Mouse (Mus musculus) liver, embryonic 14.5 days (tissue): Measurements from ENCODE around the gene Pkdcc. TPM values are rescaled to one million over a fixed set of nuclear protein-coding genes. Genes with fewer than 3 reads are reported as not detected.

Experiments
- ATAC-seq: fragments of 200-750 bp; cut with Nextera tagmentation; 2 replicates; pipeline ENCODE4 v1.8.0; 2017; ENCODE audit warnings: moderate number of reproducible peaks, mild to moderate bottlenecking, moderate library complexity; ENCODE audit not compliant: insufficient read depth
- DNase-seq, 3 experiments: peaks; one replicate each; pipeline ENCODE4 v3.0.0-alpha.2; 2012 to 2013; ENCODE audit warnings: low read depth in 3 of 3, low spot score in 3 of 3
- H3K27ac ChIP-seq: fragments of 300-500 bp; sonication (generic); 2 replicates; pipeline ENCODE4 v1.5.1; 2014; ENCODE audit warnings: moderate library complexity, mild to moderate bottlenecking, control low read depth, inconsistent platforms
- H3K27me3 ChIP-seq: fragments of 300-500 bp; sonication (generic); 2 replicates; pipeline ENCODE4 v1.6.1; 2014; ENCODE audit warnings: mild to moderate bottlenecking, low read length, moderate library complexity; ENCODE audit not compliant: control insufficient read depth, insufficient read depth
- H3K36me3 ChIP-seq: fragments of 300-500 bp; sonication (generic); replicated peaks from 2 replicates; pipeline ENCODE4 v1.6.1; 2014; ENCODE audit warnings: low read depth; ENCODE audit not compliant: control insufficient read depth, insufficient read depth
- H3K4me1 ChIP-seq, 2 experiments: fragments of 200-500 bp in 1 of 2; fragments of 300-500 bp in 1 of 2; sonication (generic) in 1 of 2; replicated peaks; 2 replicates each; pipeline ENCODE4 v1.6.1; 2012 to 2014; ENCODE audit warnings: antibody characterized with exemption in 1 of 2, inconsistent platforms in 1 of 2, low read length in 1 of 2; ENCODE audit not compliant: control insufficient read depth in 2 of 2, insufficient read depth in 2 of 2
- H3K4me2 ChIP-seq: fragments of 300-500 bp; sonication (generic); 2 replicates; pipeline ENCODE4 v1.6.1; 2014; ENCODE audit warnings: low read depth, mild to moderate bottlenecking, control low read depth, moderate library complexity
- H3K4me3 ChIP-seq, 2 experiments: fragments of 200-500 bp in 1 of 2; fragments of 300-500 bp in 1 of 2; sonication (generic) in 1 of 2; 2 replicates each; pipeline ENCODE4 v1.5.1; 2012 to 2014; ENCODE audit warnings: low read depth in 2 of 2, low read length in 2 of 2, mild to moderate bottlenecking in 2 of 2, control low read depth in 1 of 2, inconsistent platforms in 1 of 2, moderate library complexity in 1 of 2; ENCODE audit not compliant: insufficient read depth in 1 of 2
- H3K9ac ChIP-seq: fragments of 300-500 bp; sonication (generic); replicated peaks from 2 replicates; pipeline ENCODE4 v1.6.1; 2014; ENCODE audit warnings: mild to moderate bottlenecking, control low read depth, moderate library complexity
- H3K9me3 ChIP-seq: fragments of 300-500 bp; sonication (generic); 2 replicates; pipeline ENCODE4 v1.6.1; 2016; ENCODE audit warnings: low read length, mixed read lengths; ENCODE audit not compliant: control insufficient read depth
- CTCF ChIP-seq: IDR thresholded peaks from 2 replicates; pipeline ENCODE4 v1.5.1; 2016; ENCODE audit warnings: antibody characterized with exemption, low read depth, control low read depth
- EP300 ChIP-seq: IDR thresholded peaks from 2 replicates; pipeline ENCODE4 v1.6.1; 2016; ENCODE audit warnings: antibody characterized with exemption, low read depth
- WGBS: fragments of 180-500 bp; shearing (Covaris S2); extraction: QIAGEN DNeasy Blood & Tissue Kit; methylation state at CpG from one replicate; pipeline ENCODE4 v1.1.7; 2014; ENCODE audit not compliant: insufficient replicate concordance; 5-methylcytosine and 5-hydroxymethylcytosine counted together
- polyA plus RNA-seq, 2 experiments: library from polyadenylated mRNA; depleted of rRNA in 1 of 2; stranded (reverse) in 1 of 2; unstranded in 1 of 2; fragments of >200 nt; fragmentation: Nextera tagmentation in 1 of 2; extraction: Ambion mirVana in 1 of 2; gene quantifications; 2 replicates each; pipeline versions ENCODE4 v1.2.1 to v1.2.3; 2012 to 2014

Gene Pkdcc
- polyA plus RNA-seq, 2 experiments: 2.3 to 14.7 TPM

GRCm38 (mm10) chr17:83220954-83221538, 6.0 kb downstream of the Pkdcc start:
- no peak for TF ChIP-seq EP300
- TF ChIP-seq CTCF: no peak

DNA sequence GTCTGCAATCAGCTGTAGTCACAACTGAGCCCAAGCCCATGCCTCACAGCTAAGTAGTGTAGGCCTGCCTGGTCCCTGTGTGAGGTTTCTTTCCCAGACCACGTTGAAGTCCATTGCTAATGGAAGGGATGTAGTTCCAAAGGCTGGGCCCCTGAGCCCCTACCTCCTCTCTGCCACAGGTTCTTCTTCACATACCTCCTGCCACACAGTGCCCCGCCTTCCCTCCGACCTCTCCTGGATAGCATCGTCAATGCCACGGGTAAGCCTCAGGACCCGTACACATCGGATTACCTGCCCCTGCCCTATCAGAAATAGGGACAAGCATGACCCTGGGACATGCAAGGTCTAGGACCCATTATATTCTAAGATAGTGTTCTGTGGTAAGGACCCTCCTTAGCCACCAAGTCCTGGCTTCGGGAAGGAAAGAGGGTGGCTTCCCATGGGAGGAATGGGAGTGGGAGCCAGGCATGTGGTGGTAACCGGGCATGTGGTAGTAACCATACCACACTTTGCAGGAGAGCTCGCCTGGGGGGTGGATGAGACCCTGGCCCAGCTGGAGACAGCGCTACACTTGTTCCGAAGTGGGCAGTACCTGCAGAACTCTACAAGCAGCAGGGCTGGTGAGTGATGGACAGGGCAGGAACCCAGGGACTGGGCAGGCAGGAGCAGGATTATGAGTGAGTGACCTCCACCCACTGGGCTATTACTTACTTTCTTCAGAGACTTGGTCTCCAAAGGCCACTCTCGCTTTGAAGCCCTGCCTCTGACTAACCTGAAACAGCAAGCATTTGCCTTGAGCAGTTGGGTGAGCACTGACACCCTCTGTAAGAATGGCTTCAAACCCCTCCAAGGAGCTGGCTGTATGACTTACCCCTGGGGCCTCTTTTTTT, 6.8 kb downstream of the Pkdcc start:
- Histone ChIP-seq H3K9me3 (no peaks in the 10 kb centered on the region), H3K27ac (no peak overlapping the region), H3K36me3 (no peaks in the 10 kb centered on the region), H3K4me1 (peaks cover 0 to 13% of the 10 kb centered on the region in 2 experiments; a peak in 2 of 4 replicates), H3K9ac (no peak overlapping the region), H3K27me3 (no peaks in the 10 kb centered on the region), H3K4me2 (no peak overlapping the region), H3K4me3 (no peak overlapping the region)
- TF ChIP-seq CTCF: no peak
- TF ChIP-seq EP300: no peak
- DNase-seq: no peak
- WGBS: 65% methylated on average over 13 of the region's 13 CpGs
- no peak for ATAC-seq

More at GRCm38 (mm10) chr17:83220954-83221538, 6.0 kb downstream of the Pkdcc start:
- no peak for DNase-seq
- ATAC-seq: no peak
- WGBS: 70% methylated on average over 18 of the region's 18 CpGs
- peaks cover 6% of the 10 kb centered on the region for H3K27me3 ChIP-seq
- no peaks in the 10 kb centered on the region for H3K36me3 ChIP-seq
- no peak overlapping the region for H3K4me3 ChIP-seq
- H3K27ac ChIP-seq: no peak overlapping the region
- H3K9ac ChIP-seq: no peak overlapping the region
- H3K9me3 ChIP-seq: no peaks in the 10 kb centered on the region
- H3K4me1 ChIP-seq: peaks cover 0 to 13% of the 10 kb centered on the region in 2 experiments; a peak in 2 of 4 replicates
- no peak overlapping the region for H3K4me2 ChIP-seq

- Histone ChIP-seq H3K27me3 (no peaks in the 10 kb centered on the region), H3K4me3 (no peak overlapping the region), H3K4me2 (no peak overlapping the region), H3K36me3 (no peaks in the 10 kb centered on the region), H3K27ac (no peak overlapping the region), H3K9ac (no peak overlapping the region), H3K9me3 (no peaks in the 10 kb centered on the region), H3K4me1 (peaks cover 0 to 10% of the 10 kb centered on the region in 2 experiments; a peak in 2 of 4 replicates)
- TF ChIP-seq CTCF (no peak), EP300 (no peak)
- 42% methylated on average over 3 of the region's 3 CpGs for WGBS
- ATAC-seq: no peak
- no peak for DNase-seq
These were observed 7.6 kb downstream of the Pkdcc start for GRCm38 (mm10) chr17:83222705-83223104.

DNA sequence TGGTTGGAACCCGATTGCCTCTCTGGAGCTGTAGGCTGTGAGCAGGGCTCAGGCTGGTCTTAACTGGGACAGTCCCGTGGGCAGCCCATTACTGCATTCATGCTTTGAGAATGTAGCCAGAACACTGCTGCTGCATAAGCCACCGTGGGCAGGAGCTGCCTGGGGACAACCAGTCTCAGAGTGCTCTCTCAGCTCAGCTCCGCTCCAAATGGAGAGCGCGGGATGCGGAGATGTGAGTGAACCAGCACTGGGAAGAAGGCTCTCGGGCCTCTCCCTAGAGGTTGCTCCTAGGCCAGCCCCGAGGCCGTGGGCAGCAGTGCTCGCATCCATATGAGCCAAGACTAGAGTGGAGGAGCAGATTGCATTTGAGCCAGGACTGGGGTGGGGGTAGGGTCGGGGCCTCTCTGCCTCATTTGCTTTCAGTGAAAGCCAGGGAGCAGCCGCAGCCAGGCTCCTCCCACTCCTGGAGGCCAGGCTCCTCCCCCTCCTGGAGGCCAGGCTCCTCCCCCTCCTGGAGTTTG, 9.4 kb downstream of the Pkdcc start:
- H3K4me1 ChIP-seq: 0 out of 4 replicates have a peak, but pooled peaks cover 0 to 3% of the 10 kb centered on the region in 2 experiments
- H3K36me3 ChIP-seq: no peaks in the 10 kb centered on the region
- H3K4me3 ChIP-seq: no peak overlapping the region
- TF ChIP-seq CTCF (no peak), EP300 (no peak)
- no peak overlapping the region for H3K9ac ChIP-seq
- no peak for ATAC-seq
- no peak overlapping the region for H3K27ac ChIP-seq
- H3K27me3 ChIP-seq: no peaks in the 10 kb centered on the region
- WGBS: 73% methylated on average over 12 of the region's 13 CpGs
- H3K4me2 ChIP-seq: no peak overlapping the region
- H3K9me3 ChIP-seq: no peaks in the 10 kb centered on the region
- no peak for DNase-seq
